Mouse (Mus musculus) megakaryocyte, adult 5-6 weeks (primary cell): ENCODE results near the gene Trim50. TPM values are rescaled to one million over a fixed set of nuclear protein-coding genes. Genes with fewer than 3 reads are reported as not detected.
"Not testable (repeated sequence)": the region's sequence is repeated elsewhere in the genome, so short reads cannot be mapped to it uniquely, and the experiment has no call there.

ENCODE experiments used
- ATAC-seq: 2 replicates; pipeline ENCODE4 v1.8.0; 2016; ENCODE audit warnings: mild to moderate bottlenecking, inconsistent platforms; ENCODE audit not compliant: poor library complexity, severe bottlenecking
- total RNA-seq, 2 experiments: library from RNA; stranded (forward) in 1 of 2; stranded (reverse) in 1 of 2; fragments of 153-499, 151-499 nt in 1 of 2; fragments of 221-1000, 200-1000 nt in 1 of 2; gene quantifications; 2 replicates each; pipeline versions ENCODE4 v1.2.3 to v1.2.4; 2015 to 2017

The Trim50 gene
- total RNA-seq, 2 experiments from 2014 or later, result not detected

DNA sequence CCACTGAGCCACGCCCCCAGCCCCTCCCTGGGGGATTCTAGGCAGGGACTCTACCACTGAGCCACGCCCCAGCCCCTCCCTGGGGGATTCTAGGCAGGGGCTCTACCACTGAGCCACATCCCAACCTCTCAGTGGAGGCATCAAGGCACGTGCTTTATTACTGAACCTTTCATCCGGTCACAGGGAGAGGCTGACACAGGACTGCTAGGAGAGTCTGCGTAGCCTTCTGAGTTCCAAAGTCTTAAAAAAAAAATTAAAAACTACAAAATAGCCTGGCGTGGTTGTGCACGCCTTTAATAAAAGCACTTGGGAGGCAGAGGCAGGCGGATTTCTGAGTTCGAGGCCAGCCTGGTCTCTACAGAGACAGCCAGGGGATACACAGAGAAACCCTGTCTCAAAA lies 16.1 kb downstream of the Trim50 start:
- not testable (repeated sequence) for ATAC-seq

DNA sequence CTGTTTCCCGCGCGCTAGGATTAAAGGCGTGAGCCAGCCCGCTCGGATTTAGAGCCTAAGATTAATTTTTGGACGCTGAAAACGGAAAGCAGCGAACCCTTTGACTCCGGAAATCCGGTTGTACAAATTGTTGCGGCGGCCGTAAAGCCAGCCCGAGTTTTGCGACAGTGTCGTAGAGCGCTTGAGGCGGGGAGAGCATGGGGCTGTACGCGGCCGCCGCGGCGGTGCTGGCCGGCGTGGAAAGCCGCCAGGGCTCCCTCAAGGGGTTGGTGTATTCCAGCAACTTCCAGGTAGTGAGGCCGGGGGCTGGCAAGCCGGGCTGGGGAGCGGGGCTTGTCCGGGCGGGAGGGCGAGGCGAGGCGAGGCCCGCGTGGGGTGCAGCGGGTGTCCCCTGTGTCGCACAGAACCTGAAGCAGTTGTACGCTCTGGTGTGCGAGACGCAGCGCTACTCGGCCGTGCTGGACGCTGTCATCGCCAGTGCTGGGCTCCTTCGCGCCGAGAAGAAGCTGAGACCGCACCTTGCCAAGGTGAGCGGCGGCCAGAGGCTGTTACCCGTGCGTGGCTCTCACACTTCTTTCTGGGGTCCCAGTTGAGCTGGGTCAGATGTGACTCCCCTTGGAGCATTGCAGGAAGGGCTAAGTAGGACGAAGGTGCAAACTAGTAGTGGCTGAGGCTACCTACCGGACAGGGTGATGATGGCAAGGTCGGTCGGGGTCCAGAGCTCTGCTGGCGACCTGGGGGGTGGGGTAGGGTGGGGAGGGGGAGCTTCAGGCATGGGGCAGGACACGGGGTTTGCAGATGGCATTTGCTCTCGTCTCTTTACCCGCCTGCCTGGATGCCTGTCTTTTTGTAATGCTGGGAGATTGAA lies 16.9 kb downstream of the Trim50 start, which contains the start of gene Nsun5:
Nsun5 (plus strand) TSS at position 167 of the 868 bp plus-strand sequence.
- peak; percentile 93 for ATAC-seq

DNA sequence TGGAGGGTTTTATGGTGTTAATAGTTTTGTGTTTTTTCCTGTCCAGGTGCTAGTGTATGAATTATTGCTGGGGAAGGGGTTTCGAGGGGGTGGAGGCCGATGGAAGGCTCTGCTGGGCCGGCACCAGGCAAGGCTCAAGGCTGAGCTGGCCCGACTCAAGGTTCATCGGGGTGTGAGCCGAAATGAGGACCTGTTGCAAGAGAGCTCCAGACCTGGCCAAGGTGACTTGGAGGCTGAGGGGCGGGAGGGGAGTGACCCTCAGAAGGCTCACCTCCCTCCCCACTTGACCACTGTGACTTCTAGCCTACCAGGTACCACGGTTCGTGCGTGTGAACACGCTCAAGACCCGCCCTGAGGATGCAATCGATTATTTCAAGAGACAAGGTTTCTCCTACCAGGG lies 18.1 kb downstream of the Trim50 start:
- no peak for ATAC-seq

DNA sequence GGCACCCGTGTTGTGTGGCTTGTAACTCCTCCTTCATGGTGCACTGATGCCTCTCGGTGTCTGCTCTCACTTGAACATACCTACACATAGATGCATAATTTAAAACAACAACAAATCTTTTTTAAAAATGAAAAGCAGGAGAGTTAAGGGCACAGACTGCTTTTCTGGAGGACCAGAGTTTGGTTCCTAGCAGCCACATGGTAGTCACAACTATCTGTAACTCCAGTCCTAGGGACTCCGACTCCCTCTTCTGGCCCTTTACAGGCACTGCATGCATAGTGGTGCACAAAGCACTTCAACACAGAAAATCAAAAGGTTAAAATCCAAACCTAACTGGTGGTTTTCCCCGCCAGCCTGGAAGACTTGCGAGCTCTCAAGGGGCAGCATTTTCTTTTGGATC lies 20.5 kb downstream of the Trim50 start:
- ATAC-seq, result no peak

DNA sequence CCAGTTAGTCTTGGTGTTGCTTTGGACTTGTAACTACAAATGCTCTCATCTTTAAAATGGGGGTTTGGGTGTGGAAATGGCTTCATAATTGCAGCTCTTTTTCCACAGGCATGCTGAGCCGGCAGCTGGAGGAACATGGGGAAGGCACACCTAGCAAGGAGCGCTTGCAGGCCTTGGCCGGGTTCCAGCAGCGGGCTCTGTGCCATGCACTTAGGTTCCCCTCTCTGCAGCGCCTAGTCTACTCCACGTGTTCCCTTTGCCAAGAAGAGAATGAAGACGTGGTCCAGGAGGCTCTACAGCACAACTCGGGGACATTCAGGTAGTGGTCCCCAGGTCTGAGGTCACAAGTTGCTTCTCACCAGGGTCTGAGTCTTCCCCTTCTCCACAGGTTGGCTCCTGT lies 22.1 kb downstream of the Trim50 start:
- no peak for ATAC-seq

DNA sequence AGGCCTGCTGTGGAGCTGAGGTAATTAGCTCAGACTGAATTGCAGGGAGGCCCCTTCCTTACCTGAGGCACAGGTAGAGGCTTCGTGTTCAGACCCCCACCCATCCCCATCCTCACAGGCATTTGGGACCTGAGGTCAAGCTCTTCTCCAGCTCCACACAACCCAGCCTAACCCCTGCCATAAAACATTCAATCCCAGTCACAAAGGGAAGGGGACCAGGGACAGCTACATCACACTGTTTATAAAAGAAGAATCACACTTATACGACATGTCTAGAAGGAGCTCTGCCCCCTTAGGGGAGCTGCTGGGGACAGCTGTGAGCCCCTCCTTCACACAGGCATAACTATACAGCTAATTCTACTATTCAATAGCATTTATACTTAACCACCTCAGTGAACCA lies 23.2 kb downstream of the Trim50 start:
- ATAC-seq, result no peak

DNA sequence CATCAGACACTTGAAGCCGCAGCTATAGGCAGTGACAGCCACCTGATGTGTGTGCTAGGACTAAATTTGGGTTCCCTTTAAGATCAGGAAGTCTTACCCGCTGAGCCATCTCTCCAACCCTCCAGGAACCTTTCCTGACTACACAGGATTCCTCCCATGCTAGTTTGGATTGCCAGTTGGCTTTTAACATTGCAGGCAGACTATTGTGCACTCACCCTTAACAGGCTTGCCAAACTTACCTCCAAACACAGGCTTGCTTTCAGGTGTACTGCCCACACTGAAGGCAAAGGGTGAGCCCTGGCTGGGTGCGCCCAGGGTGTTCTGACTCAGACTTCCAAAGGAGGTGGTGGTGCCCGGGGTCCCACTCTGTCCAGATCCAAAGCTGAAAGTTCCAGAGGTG lies 27.6 kb downstream of the Trim50 start:
- ATAC-seq, result no peak

DNA sequence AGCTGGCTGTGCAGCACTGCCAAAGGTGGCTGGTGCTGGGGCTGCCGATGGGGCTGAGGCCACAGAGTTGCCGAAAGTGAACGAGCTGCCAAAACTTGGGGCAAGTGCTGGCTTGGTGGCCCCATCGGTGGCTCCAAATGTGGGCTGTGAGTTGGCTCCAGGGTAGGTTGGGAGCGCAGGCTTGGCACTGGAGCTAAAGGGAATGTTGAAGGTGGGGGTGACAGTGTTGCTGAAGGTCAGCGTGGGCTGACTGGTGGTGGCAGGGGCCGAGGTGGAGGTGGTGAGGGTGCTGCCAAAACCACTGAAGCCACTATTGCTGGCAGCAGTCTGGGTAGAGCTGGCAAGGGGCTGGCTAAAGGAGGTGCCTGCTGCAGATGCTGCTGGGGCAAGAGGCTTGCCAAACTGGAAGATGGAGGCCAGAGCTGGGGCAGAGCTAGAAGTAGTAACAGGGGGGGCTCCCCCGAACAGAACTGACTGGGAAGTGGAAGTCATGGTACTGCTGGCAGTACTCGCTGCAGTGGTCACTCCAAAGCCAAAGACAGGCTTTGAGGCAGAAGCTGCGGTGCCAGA lies 28.3 kb downstream of the Trim50 start:
- ATAC-seq, result no peak

DNA sequence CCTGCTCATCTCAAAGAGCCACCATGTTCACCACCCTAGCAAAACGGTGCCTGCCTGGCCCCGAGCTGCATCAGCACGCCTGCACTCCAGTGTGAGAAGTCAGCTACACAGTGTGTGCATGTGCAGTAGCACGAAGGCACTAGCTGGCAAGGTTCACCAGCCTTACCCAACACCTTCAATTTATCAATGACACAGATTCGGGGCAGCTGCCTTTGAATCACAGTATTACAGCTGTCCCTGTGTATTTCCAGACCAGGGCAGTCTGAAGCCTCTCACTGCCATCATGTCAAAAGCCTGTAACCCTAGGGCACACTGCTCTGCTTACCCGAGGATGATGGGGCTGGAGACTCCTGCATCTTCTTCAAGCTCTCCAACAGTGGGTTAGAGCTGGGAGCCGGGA lies 29.7 kb downstream of the Trim50 start:
- no peak for ATAC-seq

DNA sequence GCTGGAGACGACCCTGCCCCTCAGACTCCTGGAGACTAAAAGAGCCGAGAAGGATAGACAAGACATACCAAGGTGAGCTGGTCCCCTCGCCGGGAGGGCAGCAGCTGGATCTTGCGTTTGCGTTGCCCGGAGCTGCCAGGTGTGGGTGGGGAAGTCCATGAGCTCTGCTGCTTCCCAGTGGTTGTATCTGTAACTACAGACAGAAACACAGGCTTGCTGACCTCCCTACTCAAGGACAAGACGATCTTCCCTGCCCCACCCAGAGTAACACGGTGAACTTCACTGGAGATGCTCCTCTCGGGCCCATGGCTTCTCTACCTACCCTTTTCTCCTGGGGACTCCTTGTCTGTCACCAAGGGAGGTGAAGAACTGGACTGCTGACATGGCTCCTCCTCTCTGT lies 30.7 kb downstream of the Trim50 start:
- ATAC-seq, result no peak

DNA sequence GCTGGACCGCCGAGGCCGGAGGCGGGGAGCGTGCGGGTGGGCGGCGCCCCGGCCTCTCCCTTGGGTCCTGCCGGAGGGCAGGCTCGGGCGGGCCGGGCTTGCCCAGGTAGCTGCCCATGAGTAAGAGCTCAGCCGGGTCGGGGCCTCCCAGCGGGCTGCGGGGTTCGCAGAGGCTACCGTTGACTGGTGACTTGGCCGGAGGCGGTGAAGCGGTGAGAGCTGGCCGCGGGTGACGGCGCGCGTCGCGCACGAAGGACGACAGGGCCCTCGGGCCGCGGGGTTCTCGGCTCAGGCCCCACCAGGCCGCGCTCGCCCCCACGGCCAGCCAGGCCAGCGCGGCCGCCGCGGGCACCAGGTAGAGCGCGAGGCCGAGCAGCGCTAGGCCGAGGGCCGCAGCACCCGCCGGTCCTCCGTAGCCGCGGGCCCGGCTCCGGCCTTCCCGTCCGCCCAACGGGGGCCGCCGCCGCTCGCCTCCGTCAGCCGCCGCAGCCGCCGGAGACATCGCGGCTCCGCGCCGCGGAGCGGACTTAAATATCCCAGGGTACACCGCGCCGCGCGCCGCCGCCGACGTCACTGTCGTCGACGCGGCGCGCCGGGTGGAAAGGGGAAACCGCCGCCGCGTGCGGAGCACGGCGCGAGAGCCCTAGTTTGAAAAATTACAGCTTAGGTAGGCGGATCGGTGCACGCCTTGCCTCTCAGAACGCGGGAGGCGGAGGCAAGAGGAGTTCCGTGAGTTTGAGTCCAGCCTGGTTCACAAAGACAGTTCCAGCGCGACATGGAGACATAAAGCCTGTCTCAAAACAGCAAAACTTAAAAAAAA lies 41.1 kb downstream of the Trim50 start, which contains the start of gene Pom121:
Pom121 (minus strand) TSS at position 543 of the 820 bp plus-strand sequence.
- ATAC-seq, result peak; percentile 94

DNA sequence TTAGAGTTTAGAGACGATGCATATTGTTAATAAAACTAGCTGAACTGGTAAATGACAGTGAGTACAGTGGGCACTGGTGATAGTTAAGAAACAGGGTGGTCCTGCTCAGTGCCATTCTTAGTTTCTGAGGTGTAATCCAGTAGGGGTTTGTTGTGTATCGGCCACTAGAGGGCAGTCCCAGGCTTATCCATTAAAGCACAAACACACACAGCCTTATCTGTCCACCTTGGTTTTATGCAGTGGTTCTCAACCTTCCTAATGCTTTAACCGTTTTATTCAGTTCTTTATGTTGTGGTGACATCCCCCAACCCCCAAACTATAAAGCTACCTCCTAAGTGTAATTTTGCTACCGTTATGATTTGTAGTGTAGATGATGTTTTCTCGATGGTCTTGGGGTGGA lies 42.7 kb downstream of the Trim50 start:
- ATAC-seq, result peak; percentile 50

DNA sequence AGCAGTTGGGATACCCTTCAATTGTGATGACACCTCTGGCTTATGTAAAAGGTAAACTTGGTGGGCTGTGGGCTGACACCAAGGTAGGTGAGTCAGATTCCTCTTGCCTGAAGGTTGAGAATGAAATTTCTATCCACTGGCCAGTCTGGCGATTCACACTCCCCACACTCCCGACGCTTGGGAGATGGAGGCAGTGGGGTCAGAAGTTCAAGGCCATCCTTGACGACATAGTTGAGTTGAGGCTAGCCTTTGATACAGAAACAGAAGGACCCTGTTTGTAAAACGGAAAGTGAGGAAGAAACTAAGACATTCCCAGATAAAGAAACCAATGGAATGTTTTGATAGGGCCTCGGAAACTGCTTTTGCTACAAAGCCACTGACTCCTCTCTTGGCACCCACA lies 46.3 kb downstream of the Trim50 start:
- ATAC-seq, result no peak

DNA sequence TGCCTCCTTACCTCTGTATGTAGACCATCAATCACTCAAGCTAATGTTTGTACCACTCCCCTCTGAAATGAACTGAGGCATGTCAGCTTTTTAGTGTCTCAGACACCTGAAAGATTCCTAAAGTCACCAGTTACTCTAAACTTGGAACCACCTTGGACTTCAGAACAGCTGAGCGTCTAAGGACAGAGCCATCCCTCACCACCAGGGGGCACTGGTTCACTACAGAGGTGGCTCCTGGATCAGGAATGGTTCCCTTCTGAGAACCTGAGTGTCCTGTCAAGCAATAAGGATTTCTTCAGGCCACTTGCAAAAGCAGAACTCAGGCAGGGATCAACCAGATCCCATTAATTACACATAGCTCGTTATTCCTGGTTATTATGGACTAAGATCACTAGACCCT lies 47.1 kb downstream of the Trim50 start:
- ATAC-seq, result peak; percentile 89

DNA sequence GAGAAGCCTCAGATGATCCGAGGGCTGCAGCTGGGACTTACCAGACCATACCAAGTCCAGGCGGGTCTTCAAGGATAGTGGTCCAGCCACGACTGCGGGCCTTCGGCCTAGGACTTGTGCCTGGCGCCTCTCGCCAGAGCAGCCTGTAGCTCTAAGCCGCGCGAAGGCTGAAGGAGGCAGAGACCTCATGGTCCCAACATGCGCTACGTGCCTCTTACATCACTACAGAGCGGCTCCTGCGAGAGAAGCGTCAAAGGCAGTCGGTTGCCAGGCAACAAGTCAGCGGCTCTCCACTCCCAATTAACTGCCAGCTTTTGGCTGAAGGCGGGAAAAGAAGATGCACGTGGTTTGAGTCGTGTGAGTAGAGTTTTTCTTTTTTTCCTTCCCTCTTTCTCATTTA lies 51.5 kb downstream of the Trim50 start:
- ATAC-seq, result no peak

DNA sequence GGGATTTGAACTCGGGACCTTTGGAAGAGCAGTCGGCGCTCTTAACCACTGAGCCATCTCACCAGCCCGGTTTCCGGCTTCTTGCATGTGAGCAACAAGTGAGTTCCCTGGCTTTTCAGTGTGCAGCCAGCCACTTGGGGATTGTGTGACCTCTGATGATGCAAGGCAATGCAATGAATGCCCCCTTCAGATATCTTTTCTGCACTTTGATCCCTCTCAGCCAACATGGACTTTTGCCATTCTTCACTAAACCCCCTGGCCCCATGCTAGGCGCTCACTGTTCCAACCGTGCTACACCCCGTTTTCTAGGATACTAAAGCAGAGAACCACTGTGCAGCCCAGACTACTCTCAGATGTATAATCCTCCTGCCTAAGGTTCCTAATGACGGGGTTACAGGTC lies 52.3 kb downstream of the Trim50 start:
- ATAC-seq, result no peak

DNA sequence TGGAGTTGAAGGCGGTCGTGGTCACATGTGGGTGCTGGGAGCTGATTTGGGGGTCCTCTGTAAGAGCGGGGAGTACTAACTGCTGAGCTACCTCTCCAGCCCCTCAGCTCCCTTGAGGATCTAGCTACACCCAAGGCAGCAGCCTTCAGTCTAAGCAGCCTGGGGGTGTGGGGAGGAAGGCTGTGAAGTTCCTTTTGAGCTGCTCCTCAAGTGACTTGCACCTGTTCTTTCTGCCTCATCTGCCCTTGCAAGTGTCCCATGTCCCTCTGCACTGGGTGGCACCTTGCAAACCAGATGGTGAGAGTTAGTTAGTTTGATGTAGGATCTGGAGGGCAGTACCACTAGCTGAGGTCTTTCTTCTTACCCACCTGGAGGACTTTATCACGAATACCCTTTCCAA lies 55.0 kb downstream of the Trim50 start:
- no peak for ATAC-seq

DNA sequence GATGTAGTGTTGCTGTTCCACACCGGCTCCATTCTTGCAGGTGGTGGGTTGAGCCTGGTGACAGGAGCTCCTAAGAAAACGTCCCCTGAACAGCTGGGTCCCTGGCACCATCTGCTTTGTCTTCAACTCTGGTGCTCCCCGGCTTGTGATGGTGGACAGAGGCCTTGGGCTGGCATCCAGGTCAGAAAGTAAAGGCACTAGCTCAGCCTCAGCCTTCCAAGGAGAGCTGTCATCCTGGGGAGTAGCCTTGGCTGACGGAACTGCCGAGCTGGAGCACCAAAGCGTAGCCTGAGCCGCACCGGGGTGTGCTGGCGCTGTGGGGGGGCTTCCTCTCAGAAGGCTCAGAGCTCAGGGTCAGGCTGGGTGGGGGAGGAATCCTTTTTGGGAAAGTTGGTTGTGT lies 57.2 kb downstream of the Trim50 start:
- no peak for ATAC-seq
